Mouse (Mus musculus) liver, embryonic 14.5 days (tissue): Measurements from ENCODE around the gene Osbp.

Experiments
- CTCF ChIP-seq: IDR thresholded peaks from 2 replicates; pipeline ENCODE4 v1.5.1; 2016; ENCODE audit warnings: antibody characterized with exemption, low read depth, control low read depth
- EP300 ChIP-seq: IDR thresholded peaks from 2 replicates; pipeline ENCODE4 v1.6.1; 2016; ENCODE audit warnings: antibody characterized with exemption, low read depth

DNA sequence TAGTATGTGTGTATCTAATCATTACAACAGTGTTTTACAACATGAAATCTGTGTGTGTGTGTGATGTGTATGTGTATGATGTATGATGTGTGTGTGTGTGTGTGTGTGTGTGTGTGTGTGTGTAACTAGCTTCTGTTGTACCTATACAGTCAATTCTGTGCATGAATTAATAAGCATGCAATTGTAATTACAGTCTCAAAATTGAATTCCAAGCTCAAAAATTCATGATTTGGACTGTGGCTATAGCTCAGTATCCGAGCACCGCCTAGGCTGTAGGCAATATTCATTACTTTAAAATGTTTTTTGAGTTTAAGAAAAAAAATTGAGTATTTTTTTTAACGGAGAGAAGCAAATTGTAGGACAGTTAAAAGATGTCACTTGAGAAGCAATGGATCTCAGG is 35.9 kb downstream of the Osbp start:
- TF ChIP-seq EP300 (no peak), CTCF (no peak)
